Mouse (Mus musculus): Measurements from ENCODE around the gene Rcc2.

Gene Rcc2

DNA sequence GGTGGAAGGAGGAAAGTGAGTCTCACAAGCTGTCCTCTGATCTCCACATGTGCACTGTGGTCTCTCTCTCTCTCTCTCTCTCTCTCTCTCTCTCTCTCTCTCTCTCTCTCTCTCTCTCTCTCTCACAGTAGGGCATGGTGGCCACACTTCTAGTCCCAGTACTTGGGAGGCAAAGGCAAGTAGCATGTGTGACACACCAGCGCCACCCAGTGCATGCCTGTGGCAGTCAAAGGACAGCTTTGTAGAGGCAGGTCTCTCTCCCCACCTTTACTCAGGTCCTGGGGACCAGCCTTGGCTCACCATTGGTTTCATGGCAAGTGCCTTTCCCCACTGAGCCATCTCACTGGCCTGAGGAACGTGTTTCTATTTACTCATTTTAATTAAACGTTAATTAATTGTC, 44.3 kb downstream of the Rcc2 start:
- in situ Hi-C loops (cut with MboI, MseI), result loop anchor here in 1 of 2 experiments (10.0 kb wide), 1 partner anchor 150 kb away; no protein-coding TSS in a partner anchor

DNA sequence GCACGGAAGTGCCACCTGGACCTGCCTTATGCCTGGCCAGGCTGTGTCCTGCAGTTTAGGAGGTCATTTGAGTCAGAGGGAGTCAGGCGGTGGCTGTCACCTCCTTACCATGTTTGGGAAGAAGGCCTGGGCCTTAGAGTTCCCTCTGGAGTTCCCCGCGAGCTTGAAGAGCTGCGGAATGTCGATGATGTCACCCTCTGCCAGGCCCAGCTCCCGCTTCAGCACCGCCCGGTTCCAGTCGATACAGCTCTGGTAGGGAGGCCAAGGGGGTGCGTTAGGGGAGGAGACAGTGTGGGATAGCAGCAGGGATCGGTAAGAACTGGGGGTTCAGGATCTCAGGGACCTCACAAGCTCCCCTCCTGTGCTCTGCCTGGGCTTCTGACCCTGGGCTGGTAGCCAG, 47.6 kb downstream of the Rcc2 start:
- in situ Hi-C loops (cut with MboI, MseI), result loop anchor here in 1 of 2 experiments (10.0 kb wide), 1 partner anchor 153 kb away; no protein-coding TSS in a partner anchor

DNA sequence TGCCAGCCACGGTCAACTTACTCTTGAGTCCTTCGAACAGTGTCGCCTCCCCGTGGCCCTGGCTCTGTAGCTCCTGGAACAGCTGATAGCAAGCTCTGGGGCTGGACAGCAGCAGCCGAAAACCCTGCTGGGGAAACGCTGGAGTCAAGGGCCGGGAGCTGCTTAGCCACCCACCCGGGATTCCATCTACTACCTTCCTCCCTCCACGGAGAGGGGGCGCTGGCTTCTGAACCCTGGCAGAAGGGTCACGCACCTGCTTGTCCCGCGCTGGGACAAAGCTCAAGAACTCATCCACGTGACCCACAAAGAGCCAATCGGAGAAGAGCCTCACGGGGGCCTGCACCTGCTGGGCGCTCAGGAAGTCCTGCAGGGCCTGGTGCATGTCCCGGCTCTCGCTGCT, 50.0 kb downstream of the Rcc2 start:
- in situ Hi-C loops (cut with MboI, MseI), result no loop called here

GRCm38 (mm10) chr4:140753366-140753765, 53.0 kb downstream of the Rcc2 start:
- in situ Hi-C loops (cut with MboI, MseI), result no loop called here

- in situ Hi-C loops (cut with MboI, MseI), result no loop called here
Observed at GRCm38 (mm10) chr4:140755811-140756210, 55.5 kb downstream of the Rcc2 start.

DNA sequence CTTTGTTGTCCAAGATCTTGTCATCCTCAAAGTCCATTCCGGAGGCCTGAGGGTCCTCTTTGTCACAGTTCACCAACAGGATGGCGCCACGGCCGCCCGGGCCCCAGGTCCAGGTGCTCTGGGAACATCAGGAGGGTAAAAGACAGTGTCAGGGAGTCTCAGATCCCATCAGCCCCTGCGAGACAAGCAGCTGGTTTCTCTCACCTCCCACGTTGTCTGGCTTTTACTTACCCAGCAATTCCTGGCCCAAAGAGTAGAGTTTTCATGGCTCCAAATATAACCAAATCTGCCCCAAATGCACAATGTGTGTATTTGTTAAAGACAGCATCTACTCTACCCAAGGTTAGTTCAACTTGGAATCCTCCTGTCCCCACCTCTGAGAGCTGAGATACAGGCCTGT, 61.3 kb downstream of the Rcc2 start:
- in situ Hi-C loops (cut with MboI, MseI), result no loop called here

GRCm38 (mm10) chr4:140763158-140763557, 62.8 kb downstream of the Rcc2 start:
- in situ Hi-C loops (cut with MboI, MseI), result no loop called here

DNA sequence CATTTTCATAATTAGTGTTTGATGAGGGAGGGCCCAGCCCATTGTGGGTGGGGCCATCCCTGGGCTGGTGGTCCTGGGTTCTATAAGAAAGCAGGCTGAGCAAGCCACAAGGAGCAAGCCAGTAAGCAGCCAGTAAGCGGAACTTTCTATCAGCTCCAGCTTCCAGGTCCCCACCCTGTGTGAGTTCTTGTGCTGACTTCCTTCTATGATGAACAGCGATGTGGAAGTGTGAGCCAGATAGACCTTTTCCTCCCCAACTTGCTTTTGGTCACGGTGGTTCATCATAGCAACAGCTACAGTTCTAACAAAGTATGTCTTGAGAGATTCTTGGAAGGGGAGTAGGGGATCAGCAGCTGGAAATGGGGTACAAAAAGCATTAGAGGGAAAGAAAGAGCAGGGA, 65.6 kb downstream of the Rcc2 start:
- in situ Hi-C loops (cut with MboI, MseI), result no loop called here

DNA sequence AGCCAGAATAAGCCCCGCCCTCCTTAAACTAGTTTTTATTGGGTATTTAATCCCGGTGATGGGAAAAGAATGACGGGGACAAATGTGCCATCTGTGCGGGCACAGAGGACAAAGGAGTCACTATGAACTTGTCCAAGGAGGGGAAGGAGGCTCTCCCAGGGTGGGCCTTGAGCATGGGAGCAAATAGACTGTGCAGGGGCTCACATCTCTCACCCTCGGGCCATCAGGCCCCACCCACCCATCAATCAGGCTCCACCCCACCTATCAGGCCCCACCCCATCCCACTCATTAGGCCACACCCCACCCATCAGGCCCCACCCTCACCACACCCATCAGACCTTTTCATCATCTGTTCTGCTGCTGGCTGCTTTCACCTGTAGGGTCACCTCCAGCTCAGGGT, 68.6 kb downstream of the Rcc2 start:
- in situ Hi-C loops (cut with MboI, MseI), result no loop called here

DNA sequence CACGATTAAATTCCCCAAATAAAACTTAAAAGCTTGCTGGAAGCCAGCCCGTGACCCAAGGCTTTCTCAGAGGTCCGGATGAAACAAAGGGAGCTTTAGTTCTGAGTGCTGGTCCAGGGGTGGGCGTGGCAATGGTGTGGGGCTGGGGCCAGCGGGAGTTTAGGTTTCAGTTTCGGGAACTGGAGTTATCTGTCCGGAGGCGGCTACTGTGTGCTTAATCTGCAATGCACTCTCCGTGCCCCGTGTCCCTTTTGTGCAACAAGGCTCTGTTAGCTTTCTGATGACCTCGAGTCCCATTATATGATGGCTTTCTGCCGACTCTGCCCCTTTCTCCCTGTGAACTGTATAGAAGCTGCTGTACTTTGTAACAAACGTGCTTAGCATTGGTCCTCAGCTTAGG, 70.1 kb downstream of the Rcc2 start:
- in situ Hi-C loops (cut with MboI, MseI), result no loop called here

GRCm38 (mm10) chr4:140771091-140771490, 70.8 kb downstream of the Rcc2 start:
- in situ Hi-C loops (cut with MboI, MseI), result no loop called here

Measured in T-helper 17 cell (primary cell).